Mouse (Mus musculus): ENCODE data around the gene Tnrc18.

DNA sequence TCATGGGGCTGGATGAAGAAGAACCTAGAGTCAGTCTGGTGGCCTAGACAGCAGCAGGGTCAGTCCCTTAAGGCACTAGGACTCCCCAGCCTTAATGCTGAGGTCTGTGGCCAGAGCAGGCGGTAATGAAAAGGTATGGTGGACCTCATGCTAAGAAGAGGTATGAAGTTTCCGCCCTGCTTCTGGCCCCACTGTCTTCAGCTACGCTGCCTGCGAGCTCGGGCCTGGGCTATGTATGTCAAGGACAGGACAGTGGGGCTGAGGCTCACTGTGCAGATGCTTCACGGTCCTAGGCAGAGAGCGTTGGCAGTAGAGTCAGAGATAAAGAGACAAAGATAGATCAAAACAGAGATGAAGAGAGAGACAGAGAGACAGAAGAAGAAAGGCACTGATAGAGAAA lies 31.4 kb upstream of the Tnrc18 start:
- TF ChIP-seq GATA1 (IDR thresholded peaks at IDR 0.05; ENCODE audit: low read length) (no peak), TAL1 (IDR thresholded peaks at IDR 0.05; ENCODE audit: low read length) (no peak)

Measured in erythroblast, embryonic 14.5 days (primary cell).